Mouse (Mus musculus) hindbrain, embryonic 14.5 days (tissue): ENCODE measurements around the gene Plscr1. TPM values are rescaled to one million over a fixed set of nuclear protein-coding genes. Genes with fewer than 3 reads are reported as not detected.
A peak's percentile ranks its signal among the peaks of the same experiment; 100 is the strongest.

ENCODE experiments used
- ATAC-seq: fragments of 200-750 bp; cut with Nextera tagmentation; 2 replicates; pipeline ENCODE4 v1.8.0; 2017; ENCODE audit warnings: moderate number of reproducible peaks, mild to moderate bottlenecking, moderate TSS enrichment, moderate library complexity; ENCODE audit not compliant: low FRiP score
- DNase-seq: peaks from one replicate; pipeline ENCODE4 v3.0.0-alpha.2; 2015; ENCODE audit warnings: low spot score
- H3K27ac ChIP-seq: fragments of 300-500 bp; sonication (generic); 2 replicates; pipeline ENCODE4 v1.5.1; 2014; ENCODE audit warnings: mild to moderate bottlenecking, moderate library complexity
- H3K27me3 ChIP-seq: fragments of 300-500 bp; sonication (generic); 2 replicates; pipeline ENCODE4 v1.6.1; 2014; ENCODE audit warnings: mild to moderate bottlenecking, low read length, mixed read lengths; ENCODE audit not compliant: control insufficient read depth, insufficient read depth
- H3K36me3 ChIP-seq: fragments of 300-500 bp; sonication (generic); replicated peaks from 2 replicates; pipeline ENCODE4 v1.6.1; 2014; ENCODE audit not compliant: control insufficient read depth, insufficient read depth
- H3K4me1 ChIP-seq: fragments of 300-500 bp; sonication (generic); replicated peaks from 2 replicates; pipeline ENCODE4 v1.6.1; 2014; ENCODE audit warnings: antibody characterized with exemption, low read length, mixed read lengths; ENCODE audit not compliant: control insufficient read depth, insufficient read depth
- H3K4me2 ChIP-seq: fragments of 300-500 bp; sonication (generic); replicated peaks from 2 replicates; pipeline ENCODE4 v1.6.1; 2014; ENCODE audit warnings: mild to moderate bottlenecking, moderate library complexity
- H3K4me3 ChIP-seq: fragments of 300-500 bp; sonication (generic); replicated peaks from 2 replicates; pipeline ENCODE4 v1.5.1; 2014; ENCODE audit warnings: mild to moderate bottlenecking, low read length
- H3K9ac ChIP-seq: fragments of 300-500 bp; sonication (generic); 2 replicates; pipeline ENCODE4 v1.6.1; 2014
- H3K9me3 ChIP-seq: fragments of 300-500 bp; sonication (generic); 2 replicates; pipeline ENCODE4 v1.6.1; 2016; ENCODE audit warnings: low read length; ENCODE audit not compliant: control insufficient read depth
- WGBS: fragments of 180-500 bp; shearing (Covaris S2); extraction: QIAGEN DNeasy Blood & Tissue Kit; methylation state at CpG from one replicate; pipeline ENCODE4 v1.1.7; 2014; 5-methylcytosine and 5-hydroxymethylcytosine counted together
- polyA plus RNA-seq: library from polyadenylated mRNA; unstranded; fragments of >200 nt; fragmentation: Nextera tagmentation; extraction: Ambion mirVana; gene quantifications from 2 replicates; pipeline ENCODE4 v1.2.1, GENCODE M21; 2014

Gene Plscr1
- 8.3 and 8.4 TPM in 2 replicates for polyA plus RNA-seq

GRCm38 (mm10) chr9:92249447-92249852 lies at the start of gene Plscr1:
Gene Plscr1 (plus strand): TSS chr9:92249750.
- no peak for ATAC-seq
- Histone ChIP-seq H3K4me2 (peak within 1 kb of the TSS; percentile 71), H3K4me3 (peak within 1 kb of the TSS; percentile 57), H3K36me3 (no peaks in the 10 kb centered on the region), H3K27ac (peak within 1 kb of the TSS; percentile 34), H3K9me3 (no peaks in the 10 kb centered on the region), H3K27me3 (no peaks in the 10 kb centered on the region), H3K4me1 (peaks cover 11% of the 10 kb centered on the region; the same call in 1 of the 2 replicates), H3K9ac (peak within 1 kb of the TSS; percentile 62)
- no peak for DNase-seq
- 41% methylated on average over 7 of the region's 7 CpGs for WGBS

- 72% methylated on average over 2 of the region's 2 CpGs for WGBS
- no peaks in the 10 kb centered on the region for H3K27me3 ChIP-seq
- H3K4me3 ChIP-seq: no peak overlapping the region
- no peak overlapping the region for H3K9ac ChIP-seq
- H3K27ac ChIP-seq: no peak overlapping the region
- no peaks in the 10 kb centered on the region for H3K36me3 ChIP-seq
- no peaks in the 10 kb centered on the region for H3K9me3 ChIP-seq
- no peak for ATAC-seq
- H3K4me1 ChIP-seq: no peaks in the 10 kb centered on the region
- no peak overlapping the region for H3K4me2 ChIP-seq
- no peak for DNase-seq
Observed at GRCm38 (mm10) chr9:92204397-92204796, 45.2 kb upstream of the Plscr1 start.

GRCm38 (mm10) chr9:92207307-92207706 lies 42.2 kb upstream of the Plscr1 start:
- 43% methylated on average over 4 of the region's 4 CpGs for WGBS
- ATAC-seq: no peak
- H3K4me1 ChIP-seq: no peaks in the 10 kb centered on the region
- H3K4me2 ChIP-seq: no peak overlapping the region
- H3K9ac ChIP-seq: no peak overlapping the region
- no peaks in the 10 kb centered on the region for H3K9me3 ChIP-seq
- no peak overlapping the region for H3K27ac ChIP-seq
- no peak overlapping the region for H3K4me3 ChIP-seq
- H3K36me3 ChIP-seq: no peaks in the 10 kb centered on the region
- no peaks in the 10 kb centered on the region for H3K27me3 ChIP-seq
- peak; percentile 78 for DNase-seq

- Histone ChIP-seq H3K27me3 (no peaks in the 10 kb centered on the region), H3K27ac (no peak overlapping the region), H3K36me3 (no peaks in the 10 kb centered on the region), H3K4me3 (no peak overlapping the region), H3K9ac (no peak overlapping the region), H3K9me3 (no peaks in the 10 kb centered on the region), H3K4me2 (no peak overlapping the region), H3K4me1 (no peaks in the 10 kb centered on the region)
- WGBS: 86% methylated on average over 8 of the region's 8 CpGs
- DNase-seq (no peak), ATAC-seq (no peak)
Observed at GRCm38 (mm10) chr9:92207757-92208156, 41.8 kb upstream of the Plscr1 start.

GRCm38 (mm10) chr9:92209850-92210249 lies 39.7 kb upstream of the Plscr1 start:
- no peak for ATAC-seq
- Histone ChIP-seq H3K4me2 (no peak overlapping the region), H3K27ac (no peak overlapping the region), H3K9ac (no peak overlapping the region), H3K9me3 (no peaks in the 10 kb centered on the region), H3K36me3 (no peaks in the 10 kb centered on the region), H3K27me3 (no peaks in the 10 kb centered on the region), H3K4me3 (no peak overlapping the region), H3K4me1 (no peaks in the 10 kb centered on the region)
- no peak for DNase-seq
- WGBS: 79% methylated on average over 3 of the region's 3 CpGs

- Histone ChIP-seq H3K36me3 (no peaks in the 10 kb centered on the region), H3K27me3 (no peaks in the 10 kb centered on the region), H3K27ac (no peak overlapping the region), H3K9ac (no peak overlapping the region), H3K4me2 (no peak overlapping the region), H3K9me3 (no peaks in the 10 kb centered on the region), H3K4me3 (no peak overlapping the region), H3K4me1 (no peaks in the 10 kb centered on the region)
- 78% methylated on average over 7 of the region's 7 CpGs for WGBS
- ATAC-seq (no peak), DNase-seq (no peak)
Observed at GRCm38 (mm10) chr9:92210386-92210967, 39.1 kb upstream of the Plscr1 start.

GRCm38 (mm10) chr9:92211048-92211447 lies 38.5 kb upstream of the Plscr1 start:
- no peak for DNase-seq
- ATAC-seq: no peak
- Histone ChIP-seq H3K9ac (no peak overlapping the region), H3K27me3 (no peaks in the 10 kb centered on the region), H3K4me2 (no peak overlapping the region), H3K36me3 (no peaks in the 10 kb centered on the region), H3K27ac (no peak overlapping the region), H3K9me3 (no peaks in the 10 kb centered on the region), H3K4me1 (no peaks in the 10 kb centered on the region), H3K4me3 (no peak overlapping the region)
- WGBS: 73% methylated on average over 3 of the region's 3 CpGs

GRCm38 (mm10) chr9:92217484-92217883 lies 32.1 kb upstream of the Plscr1 start:
- DNase-seq: peak; percentile 52
- no peaks in the 10 kb centered on the region for H3K36me3 ChIP-seq
- no peak overlapping the region for H3K27ac ChIP-seq
- 78% methylated on average over 4 of the region's 4 CpGs for WGBS
- no peaks in the 10 kb centered on the region for H3K27me3 ChIP-seq
- no peak overlapping the region for H3K4me2 ChIP-seq
- ATAC-seq: no peak
- no peak overlapping the region for H3K9ac ChIP-seq
- H3K9me3 ChIP-seq: no peaks in the 10 kb centered on the region
- H3K4me1 ChIP-seq: no peaks in the 10 kb centered on the region
- H3K4me3 ChIP-seq: no peak overlapping the region

GRCm38 (mm10) chr9:92217896-92218295 lies 31.7 kb upstream of the Plscr1 start:
- H3K9ac ChIP-seq: no peak overlapping the region
- H3K27me3 ChIP-seq: no peaks in the 10 kb centered on the region
- H3K9me3 ChIP-seq: no peaks in the 10 kb centered on the region
- no peaks in the 10 kb centered on the region for H3K36me3 ChIP-seq
- H3K4me2 ChIP-seq: no peak overlapping the region
- no peak for ATAC-seq
- H3K27ac ChIP-seq: no peak overlapping the region
- DNase-seq: no peak
- H3K4me1 ChIP-seq: no peaks in the 10 kb centered on the region
- WGBS: 90% methylated on average over 2 of the region's 2 CpGs
- H3K4me3 ChIP-seq: no peak overlapping the region

GRCm38 (mm10) chr9:92220151-92220550 lies 29.4 kb upstream of the Plscr1 start:
- no peaks in the 10 kb centered on the region for H3K4me1 ChIP-seq
- no peaks in the 10 kb centered on the region for H3K36me3 ChIP-seq
- H3K27ac ChIP-seq: no peak overlapping the region
- H3K9ac ChIP-seq: no peak overlapping the region
- WGBS: 82% methylated on average over 3 of the region's 3 CpGs
- no peaks in the 10 kb centered on the region for H3K9me3 ChIP-seq
- H3K4me2 ChIP-seq: no peak overlapping the region
- DNase-seq (no peak), ATAC-seq (no peak)
- no peak overlapping the region for H3K4me3 ChIP-seq
- no peaks in the 10 kb centered on the region for H3K27me3 ChIP-seq
